In the genomic region with DNA sequence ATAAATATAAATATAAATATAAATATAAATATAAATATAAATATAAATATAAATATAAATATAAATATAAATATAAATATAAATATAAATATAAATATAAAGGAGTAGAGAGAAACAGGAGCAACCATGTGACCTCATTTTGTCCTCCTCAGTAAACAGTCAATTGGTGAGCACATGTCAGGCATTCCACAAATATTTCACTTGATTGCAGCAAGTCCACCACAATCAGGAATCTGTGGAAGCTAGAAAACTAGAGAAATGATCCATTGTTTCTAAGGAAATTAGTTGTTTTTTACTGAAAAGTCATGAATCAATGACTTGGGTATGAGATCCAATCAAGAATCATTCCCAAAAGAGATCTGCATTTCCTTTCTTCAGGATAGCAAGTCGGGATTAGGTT, we compare ENCODE assay signal across 19 mouse cellular contexts. TPM values are rescaled to one million over a fixed set of nuclear protein-coding genes. Genes with fewer than 3 reads are reported as not detected.
"Had no signal": no experiment of that assay in that cellular context is flagged by ENCODE, and none has a peak within 500 bp of the region (broad histone marks: within the 10 kb centered on the region; RNA-seq: fewer than 3 reads in every experiment).

No protein-coding gene starts in this region.

- DNase-seq: lung, adult 18-20 months; lung, embryonic 14.5 days; lung, postnatal 10 days; lung, postnatal 4 days; midbrain, embryonic 14.5 days; right cerebral cortex, postnatal 14 days; thymus, adult 2 months; thymus, postnatal 25 days; thymus, postnatal 4 days had no signal

- H3K36me3 ChIP-seq: midbrain, embryonic 10.5 days; midbrain, embryonic 12.5 days; neural tube, embryonic 12.5 days; stomach, embryonic 15.5 days had no signal

- H3K4me2 ChIP-seq: lung, embryonic 14.5 days; midbrain, embryonic 12.5 days; neural tube, embryonic 12.5 days; stomach, embryonic 15.5 days had no signal

- H3K4me1 ChIP-seq: midbrain, embryonic 10.5 days; midbrain, embryonic 12.5 days; neural tube, embryonic 12.5 days; stomach, embryonic 15.5 days had no signal

- ATAC-seq: midbrain, embryonic 16.5 days had no signal

- H3K27ac ChIP-seq: midbrain, embryonic 10.5 days; midbrain, embryonic 12.5 days; neural tube, embryonic 12.5 days; stomach, embryonic 15.5 days; stomach, postnatal 0 days had no signal

- H3K4me3 ChIP-seq: midbrain, embryonic 10.5 days; midbrain, embryonic 12.5 days; neural tube, embryonic 12.5 days; stomach, embryonic 15.5 days had no signal

- H3K27me3 ChIP-seq: midbrain, embryonic 12.5 days; neural tube, embryonic 12.5 days; stomach, embryonic 15.5 days had no signal

- H3K9ac ChIP-seq: lung, embryonic 14.5 days; midbrain, embryonic 12.5 days; neural tube, embryonic 12.5 days; stomach, embryonic 15.5 days had no signal

- H3K9me3 ChIP-seq: midbrain, embryonic 10.5 days; midbrain, embryonic 12.5 days; neural tube, embryonic 12.5 days; stomach, embryonic 15.5 days had no signal

RNA-seq across cellular contexts. Expression of a gene that starts 5.7 kb away (rescaled TPM):
- polyA plus RNA-seq: lung, embryonic 14.5 days; lung, embryonic 16.5 days; midbrain, embryonic 10.5 days; midbrain, embryonic 14.5 days; midbrain, embryonic 16.5 days; neural tube, embryonic 14.5 days; spleen, adult 2 months; testis, adult 2 months; thymus, adult 2 months had no signal
